Mouse (Mus musculus) intestine, embryonic 15.5 days (tissue): Measurements from ENCODE around the gene Mis18a. TPM values are rescaled to one million over a fixed set of nuclear protein-coding genes. Genes with fewer than 3 reads are reported as not detected.

Experiments used
- ATAC-seq: fragments of 200-750 bp; cut with Nextera tagmentation; 2 replicates; pipeline ENCODE4 v1.8.0; 2017; ENCODE audit warnings: moderate TSS enrichment, moderate library complexity
- H3K27ac ChIP-seq: fragments of 300-500 bp; sonication (generic); 2 replicates; pipeline ENCODE4 v1.5.1; 2015; ENCODE audit warnings: mild to moderate bottlenecking, inconsistent platforms
- H3K27me3 ChIP-seq: fragments of 300-500 bp; sonication (generic); replicated peaks from 2 replicates; pipeline ENCODE4 v1.6.1; 2015; ENCODE audit warnings: inconsistent platforms
- H3K36me3 ChIP-seq: fragments of 300-500 bp; sonication (generic); 2 replicates; pipeline ENCODE4 v1.6.1; 2015; ENCODE audit warnings: inconsistent platforms
- H3K4me1 ChIP-seq: fragments of 300-500 bp; sonication (generic); replicated peaks from 2 replicates; pipeline ENCODE4 v1.6.1; 2015; ENCODE audit warnings: inconsistent platforms
- H3K4me2 ChIP-seq: fragments of 300-500 bp; sonication (generic); replicated peaks from 2 replicates; pipeline ENCODE4 v1.6.1; 2015; ENCODE audit warnings: mild to moderate bottlenecking, inconsistent platforms
- H3K4me3 ChIP-seq: fragments of 300-500 bp; sonication (generic); replicated peaks from 2 replicates; pipeline ENCODE4 v1.5.1; 2015; ENCODE audit warnings: inconsistent platforms
- H3K9ac ChIP-seq: fragments of 300-500 bp; sonication (generic); 2 replicates; pipeline ENCODE4 v1.6.1; 2015; ENCODE audit warnings: inconsistent platforms
- H3K9me3 ChIP-seq: fragments of 300-500 bp; sonication (generic); 2 replicates; pipeline ENCODE4 v1.6.1; 2016; ENCODE audit warnings: inconsistent platforms
- WGBS: fragments of 180-500 bp; shearing (Covaris S2); methylation state at CpG from one replicate; pipeline ENCODE4 v1.1.7; 2015; 5-methylcytosine and 5-hydroxymethylcytosine counted together
- polyA plus RNA-seq: library from polyadenylated mRNA; unstranded; fragments of >200 nt; fragmentation: Nextera tagmentation; extraction: Ambion mirVana; gene quantifications from 2 replicates; pipeline ENCODE4 v1.2.1, GENCODE M21; 2015

Mis18a gene
- polyA plus RNA-seq, 1 experiment from 2014 or later, result 65.2 TPM

DNA sequence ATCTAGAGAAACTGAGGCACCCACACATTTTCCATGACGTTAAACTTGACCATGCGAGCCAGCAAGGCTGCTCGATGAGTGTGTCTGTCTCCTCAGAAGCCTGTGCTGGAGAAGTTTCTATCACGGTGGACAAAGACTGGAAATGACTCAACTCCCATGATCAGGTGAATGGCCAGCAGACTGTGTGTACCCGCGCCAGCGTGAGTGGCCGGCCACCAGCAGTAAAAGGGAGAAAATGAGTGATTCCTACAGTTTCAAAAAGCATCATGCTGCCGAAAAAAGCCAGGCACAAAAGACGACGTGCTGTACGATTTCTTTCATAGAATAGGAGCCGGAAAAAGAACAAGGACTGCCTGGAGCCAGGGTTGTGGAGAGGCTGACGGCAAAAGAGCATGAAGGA is 27.8 kb downstream of the Mis18a start:
- Histone ChIP-seq H3K4me3 (no peak overlapping the region), H3K27ac (no peak overlapping the region), H3K9me3 (no peaks in the 10 kb centered on the region), H3K4me2 (no peak overlapping the region), H3K4me1 (peaks cover 7% of the 10 kb centered on the region; the same call in 1 of the 2 replicates), H3K36me3 (no peaks in the 10 kb centered on the region), H3K9ac (no peak overlapping the region), H3K27me3 (no peaks in the 10 kb centered on the region)
- WGBS, result 84% methylated on average over 14 of the region's 14 CpGs
- ATAC-seq, result no peak

DNA sequence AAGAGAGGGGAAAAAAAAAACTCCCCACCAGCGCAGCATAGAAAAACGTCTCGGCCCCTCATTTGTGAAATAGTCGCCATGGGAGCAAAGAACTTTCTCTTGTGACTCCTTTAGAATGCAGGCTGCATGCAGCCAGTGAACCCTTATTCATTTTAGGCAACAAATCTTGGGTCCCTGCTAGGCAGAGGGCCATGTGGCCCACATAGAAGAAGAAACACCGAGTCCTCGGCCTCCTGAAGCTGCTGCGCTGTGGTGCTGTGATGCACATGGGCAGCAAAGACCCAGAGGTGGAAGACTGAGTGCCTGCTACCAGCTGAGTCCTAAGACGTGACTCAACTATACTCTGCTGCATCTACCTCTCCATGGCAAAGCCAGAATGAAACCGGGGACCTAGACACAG is 30.9 kb downstream of the Mis18a start:
- Histone ChIP-seq H3K9ac (no peak overlapping the region), H3K4me3 (no peak overlapping the region), H3K36me3 (no peaks in the 10 kb centered on the region), H3K4me1 (no peaks in the 10 kb centered on the region), H3K27me3 (no peaks in the 10 kb centered on the region), H3K4me2 (no peak overlapping the region), H3K27ac (no peak overlapping the region), H3K9me3 (no peaks in the 10 kb centered on the region)
- ATAC-seq, result no peak
- WGBS, result 83% methylated on average over 9 of the region's 9 CpGs

DNA sequence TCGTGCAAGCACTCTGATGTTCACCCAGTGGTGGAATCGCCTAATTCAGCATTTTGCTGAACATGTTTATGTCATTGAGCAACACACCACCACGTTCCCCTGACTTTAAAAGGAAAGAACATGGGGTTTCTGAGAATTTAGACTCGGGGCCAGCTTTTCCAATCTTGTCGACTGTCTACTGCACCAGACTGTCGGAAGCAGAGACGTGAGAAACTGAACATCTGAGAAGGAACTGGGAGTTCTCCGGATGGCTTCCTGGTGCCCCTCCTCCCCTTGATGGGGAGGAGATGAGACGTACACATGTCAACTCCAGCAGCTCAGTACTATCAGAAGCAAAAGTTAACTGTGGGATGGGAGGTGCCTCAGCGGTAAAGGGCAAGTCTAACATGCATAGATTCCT is 32.1 kb downstream of the Mis18a start:
- 57% methylated on average over 10 of the region's 10 CpGs for WGBS
- Histone ChIP-seq H3K27me3 (no peaks in the 10 kb centered on the region), H3K9me3 (no peaks in the 10 kb centered on the region), H3K9ac (no peak overlapping the region), H3K4me3 (no peak overlapping the region), H3K36me3 (no peaks in the 10 kb centered on the region), H3K4me1 (no peaks in the 10 kb centered on the region), H3K27ac (no peak overlapping the region), H3K4me2 (no peak overlapping the region)
- ATAC-seq, result no peak

DNA sequence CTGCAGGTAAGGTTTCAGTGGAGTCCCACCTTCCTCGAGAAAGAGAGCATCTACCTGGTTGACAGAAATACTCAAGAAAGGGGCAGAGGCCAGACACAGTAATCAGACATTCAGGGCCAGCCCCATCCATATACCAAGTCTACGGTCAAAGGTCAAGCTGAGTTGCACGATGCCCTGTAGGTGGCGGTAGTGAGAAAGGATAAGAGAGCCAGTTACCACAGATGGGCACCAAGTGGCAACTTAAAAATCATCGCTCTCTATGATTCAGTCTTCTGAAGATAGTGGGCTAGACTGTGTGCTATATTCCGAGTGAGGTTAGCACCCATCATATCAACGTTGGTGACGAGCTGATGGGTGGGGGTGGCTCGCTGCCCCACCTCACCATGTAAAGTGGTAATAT is 32.5 kb downstream of the Mis18a start:
- Histone ChIP-seq H3K9me3 (no peaks in the 10 kb centered on the region), H3K9ac (no peak overlapping the region), H3K27me3 (no peaks in the 10 kb centered on the region), H3K4me1 (no peaks in the 10 kb centered on the region), H3K4me3 (no peak overlapping the region), H3K36me3 (no peaks in the 10 kb centered on the region), H3K27ac (no peak overlapping the region), H3K4me2 (no peak overlapping the region)
- WGBS, result 63% methylated on average over 9 of the region's 9 CpGs
- no peak for ATAC-seq

DNA sequence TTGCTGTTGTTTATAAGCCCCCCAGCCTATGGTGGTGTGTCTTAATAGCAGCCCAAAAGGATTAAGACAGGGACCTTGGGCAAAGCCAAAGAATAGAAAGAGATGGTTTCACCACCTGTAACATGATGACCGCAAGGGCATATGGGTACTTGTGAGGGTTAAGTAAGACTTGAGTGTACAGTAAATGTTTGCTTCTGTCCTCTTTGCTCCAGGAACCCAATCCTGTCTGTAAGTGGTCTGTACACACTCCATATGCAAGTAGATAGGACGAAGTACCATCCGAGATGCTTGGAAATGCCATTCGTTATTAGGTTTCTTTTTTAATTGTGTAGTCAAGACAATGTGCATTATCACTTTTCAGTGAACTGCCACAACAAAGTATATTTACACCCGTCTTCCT is 33.6 kb downstream of the Mis18a start:
- WGBS, result 94% methylated on average over 5 of the region's 5 CpGs
- Histone ChIP-seq H3K4me3 (no peak overlapping the region), H3K27ac (no peak overlapping the region), H3K27me3 (no peaks in the 10 kb centered on the region), H3K9me3 (no peaks in the 10 kb centered on the region), H3K36me3 (no peaks in the 10 kb centered on the region), H3K9ac (no peak overlapping the region), H3K4me2 (no peak overlapping the region), H3K4me1 (no peaks in the 10 kb centered on the region)
- ATAC-seq, result no peak

DNA sequence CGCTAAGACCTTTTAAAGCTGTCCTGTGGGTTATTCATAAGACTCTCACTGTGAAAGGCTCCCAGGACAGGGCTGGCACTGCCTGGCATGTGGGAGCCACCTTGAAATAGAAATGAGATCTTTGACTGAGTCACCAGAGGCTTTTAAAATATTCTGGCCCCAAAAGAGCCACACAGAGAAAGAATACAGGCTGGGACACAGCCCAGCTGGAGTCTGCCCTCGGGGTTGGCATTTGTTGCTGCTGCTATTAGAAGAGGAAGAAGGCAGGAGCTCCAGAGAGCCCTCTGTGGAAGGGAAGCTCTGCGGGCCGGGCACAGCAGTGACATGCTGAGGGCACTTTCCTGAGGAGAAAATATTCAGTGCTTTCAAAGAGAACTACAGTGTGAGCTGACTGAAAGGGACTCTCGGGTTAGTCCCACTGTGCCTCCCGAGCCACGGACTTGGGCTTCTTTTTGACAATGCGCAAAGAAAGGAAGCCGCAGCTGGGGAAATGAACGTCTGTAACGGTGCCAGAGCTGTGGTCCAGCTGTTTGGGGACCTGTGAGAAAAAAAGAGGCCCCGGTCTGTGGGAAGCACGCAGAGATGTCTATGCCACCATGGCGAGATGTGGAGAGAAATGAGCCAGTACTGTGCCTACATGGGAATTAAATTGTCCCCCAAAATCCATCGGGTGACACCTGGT is 34.4 kb downstream of the Mis18a start:
- H3K9ac ChIP-seq, result no peak overlapping the region
- 75% methylated on average over 15 of the region's 15 CpGs for WGBS
- H3K4me3 ChIP-seq, result no peak overlapping the region
- 0 out of 2 replicates have a peak, but pooled peaks cover 1% of the 10 kb centered on the region for H3K4me1 ChIP-seq
- no peak overlapping the region for H3K4me2 ChIP-seq
- no peaks in the 10 kb centered on the region for H3K36me3 ChIP-seq
- no peaks in the 10 kb centered on the region for H3K27me3 ChIP-seq
- no peak overlapping the region for H3K27ac ChIP-seq
- H3K9me3 ChIP-seq, result no peaks in the 10 kb centered on the region
- ATAC-seq, result no peak

DNA sequence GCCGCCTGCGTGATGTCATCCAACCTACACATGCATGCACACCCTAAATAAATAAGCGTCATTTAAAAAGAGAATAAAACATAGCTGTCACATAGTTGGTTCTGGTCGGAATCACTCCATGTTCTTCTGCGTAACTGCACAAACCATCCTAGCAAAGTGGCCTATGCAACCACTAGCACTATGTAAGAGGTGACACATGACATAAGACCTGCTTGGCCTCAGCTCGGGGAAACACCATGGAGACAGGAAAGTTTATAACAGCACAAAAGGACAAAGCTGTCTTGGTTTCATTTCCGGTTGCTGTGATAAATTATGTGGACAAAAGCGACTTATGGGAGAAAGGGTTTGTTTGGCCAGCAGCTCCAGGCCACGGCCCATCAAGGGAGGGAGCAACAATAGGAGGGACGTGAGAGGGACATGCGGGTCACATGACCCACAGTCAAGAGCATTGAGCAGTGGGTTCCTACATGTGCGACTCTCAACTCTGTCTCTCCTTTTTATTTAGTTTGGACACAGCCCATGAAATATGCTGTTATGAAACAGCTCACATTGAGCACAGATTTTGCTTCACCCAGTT is 39.4 kb downstream of the Mis18a start:
- no peaks in the 10 kb centered on the region for H3K9me3 ChIP-seq
- peaks cover 9% of the 10 kb centered on the region for H3K4me1 ChIP-seq
- H3K9ac ChIP-seq, result no peak overlapping the region
- 59% methylated on average over 12 of the region's 12 CpGs for WGBS
- no peak overlapping the region for H3K4me3 ChIP-seq
- H3K27ac ChIP-seq, result no peak overlapping the region
- no peak for ATAC-seq
- no peaks in the 10 kb centered on the region for H3K27me3 ChIP-seq
- no peak overlapping the region for H3K4me2 ChIP-seq
- no peaks in the 10 kb centered on the region for H3K36me3 ChIP-seq

DNA sequence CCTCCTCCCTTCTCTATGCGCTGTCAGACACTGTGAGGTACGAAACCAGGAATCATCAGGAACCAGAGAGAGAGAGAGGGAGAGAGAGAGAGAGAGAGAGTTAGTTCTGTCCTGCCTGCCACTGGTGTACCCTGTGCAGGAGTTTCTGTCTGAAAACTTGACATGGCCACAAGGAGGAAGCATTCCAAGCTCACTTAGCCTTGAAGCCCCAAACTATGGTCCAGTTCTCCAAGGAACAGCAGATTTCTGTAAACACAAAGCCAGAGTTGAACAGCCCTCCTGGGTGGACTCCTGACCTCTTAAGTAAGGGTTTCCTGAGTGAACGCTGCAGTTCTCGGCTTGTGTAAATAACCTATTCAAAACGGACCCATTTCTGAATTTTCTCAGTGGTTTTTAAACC is 40.2 kb downstream of the Mis18a start:
- no peaks in the 10 kb centered on the region for H3K36me3 ChIP-seq
- no peaks in the 10 kb centered on the region for H3K27me3 ChIP-seq
- H3K4me1 ChIP-seq, result peaks cover 9% of the 10 kb centered on the region
- H3K4me3 ChIP-seq, result no peak overlapping the region
- H3K9ac ChIP-seq, result no peak overlapping the region
- no peaks in the 10 kb centered on the region for H3K9me3 ChIP-seq
- H3K27ac ChIP-seq, result no peak overlapping the region
- peak overlapping the region; percentile 17; the same call in 1 of the 2 replicates for H3K4me2 ChIP-seq
- 21% methylated on average over 5 of the region's 5 CpGs for WGBS
- peak; percentile 78 for ATAC-seq

DNA sequence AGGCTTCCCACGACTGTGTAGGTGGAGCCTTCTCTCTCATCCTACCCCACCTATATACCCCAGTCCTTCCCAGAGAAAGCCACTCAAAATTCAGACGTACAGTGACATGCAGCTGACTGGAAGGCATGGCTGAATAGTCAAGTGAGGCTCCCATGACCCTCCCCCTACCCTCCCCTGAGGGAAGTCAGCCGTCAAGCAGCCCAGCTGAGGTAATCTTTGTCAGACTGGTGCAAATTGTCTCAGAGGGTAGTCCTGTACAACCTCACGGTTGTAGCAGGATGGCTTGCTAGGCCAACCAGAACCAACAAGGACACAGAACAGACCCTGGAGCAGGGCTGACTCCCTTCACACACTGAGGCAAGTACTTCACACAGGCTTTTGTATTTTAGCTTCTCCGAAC is 43.1 kb downstream of the Mis18a start:
- Histone ChIP-seq H3K9ac (no peak overlapping the region), H3K36me3 (no peaks in the 10 kb centered on the region), H3K4me1 (peaks cover 9% of the 10 kb centered on the region), H3K9me3 (no peaks in the 10 kb centered on the region), H3K4me3 (no peak overlapping the region), H3K27ac (no peak overlapping the region), H3K4me2 (no peak overlapping the region), H3K27me3 (no peaks in the 10 kb centered on the region)
- 70% methylated on average over 5 of the region's 5 CpGs for WGBS
- ATAC-seq, result no peak

DNA sequence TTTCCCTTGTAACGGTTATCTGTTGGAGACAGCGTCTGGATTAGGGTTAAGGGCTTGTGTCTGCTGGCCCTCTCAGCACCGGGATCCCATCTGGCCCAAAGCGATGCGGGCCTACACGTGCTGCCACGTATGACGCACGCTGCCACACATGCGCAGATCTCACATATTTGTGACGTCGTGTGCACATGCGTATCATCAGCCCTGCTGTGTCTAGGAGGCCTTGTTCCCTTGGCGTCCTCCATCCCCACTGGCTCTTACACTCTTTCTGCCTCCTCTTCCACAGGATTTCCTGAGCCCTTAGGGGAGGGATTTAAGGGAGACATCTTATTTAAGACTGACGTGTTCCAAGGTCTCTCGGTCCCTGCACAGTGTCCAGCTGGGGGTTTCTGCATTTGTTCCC is 47.2 kb downstream of the Mis18a start:
- H3K4me2 ChIP-seq, result no peak overlapping the region
- H3K27ac ChIP-seq, result no peak overlapping the region
- ATAC-seq, result no peak
- H3K9ac ChIP-seq, result no peak overlapping the region
- no peak overlapping the region for H3K4me3 ChIP-seq
- WGBS, result 88% methylated on average over 16 of the region's 16 CpGs
- no peaks in the 10 kb centered on the region for H3K27me3 ChIP-seq
- H3K36me3 ChIP-seq, result no peaks in the 10 kb centered on the region
- H3K9me3 ChIP-seq, result no peaks in the 10 kb centered on the region
- H3K4me1 ChIP-seq, result no peaks in the 10 kb centered on the region

DNA sequence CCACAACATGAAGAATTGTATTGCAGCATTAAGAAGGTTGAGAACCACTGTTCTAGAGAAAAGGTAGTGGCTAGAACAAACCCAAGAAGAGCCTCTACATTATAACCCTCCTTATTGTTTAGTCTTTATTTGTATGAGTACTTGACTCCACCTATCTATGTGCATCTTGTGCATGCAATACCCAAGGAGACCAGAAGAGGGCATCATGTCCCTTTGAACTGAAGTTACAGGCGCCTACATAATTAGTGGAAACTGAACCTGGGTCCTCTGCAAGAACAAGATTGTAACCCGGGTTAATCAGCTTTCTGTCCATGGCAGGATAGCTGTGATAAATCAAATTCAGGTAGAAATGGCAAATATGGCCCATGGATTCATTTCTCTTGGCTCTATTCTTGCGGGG is 48.4 kb downstream of the Mis18a start:
- Histone ChIP-seq H3K4me2 (no peak overlapping the region), H3K4me3 (no peak overlapping the region), H3K27me3 (no peaks in the 10 kb centered on the region), H3K9ac (no peak overlapping the region), H3K9me3 (no peaks in the 10 kb centered on the region), H3K27ac (no peak overlapping the region), H3K36me3 (no peaks in the 10 kb centered on the region), H3K4me1 (no peaks in the 10 kb centered on the region)
- no peak for ATAC-seq
- 94% methylated on average over 3 of the region's 3 CpGs for WGBS

DNA sequence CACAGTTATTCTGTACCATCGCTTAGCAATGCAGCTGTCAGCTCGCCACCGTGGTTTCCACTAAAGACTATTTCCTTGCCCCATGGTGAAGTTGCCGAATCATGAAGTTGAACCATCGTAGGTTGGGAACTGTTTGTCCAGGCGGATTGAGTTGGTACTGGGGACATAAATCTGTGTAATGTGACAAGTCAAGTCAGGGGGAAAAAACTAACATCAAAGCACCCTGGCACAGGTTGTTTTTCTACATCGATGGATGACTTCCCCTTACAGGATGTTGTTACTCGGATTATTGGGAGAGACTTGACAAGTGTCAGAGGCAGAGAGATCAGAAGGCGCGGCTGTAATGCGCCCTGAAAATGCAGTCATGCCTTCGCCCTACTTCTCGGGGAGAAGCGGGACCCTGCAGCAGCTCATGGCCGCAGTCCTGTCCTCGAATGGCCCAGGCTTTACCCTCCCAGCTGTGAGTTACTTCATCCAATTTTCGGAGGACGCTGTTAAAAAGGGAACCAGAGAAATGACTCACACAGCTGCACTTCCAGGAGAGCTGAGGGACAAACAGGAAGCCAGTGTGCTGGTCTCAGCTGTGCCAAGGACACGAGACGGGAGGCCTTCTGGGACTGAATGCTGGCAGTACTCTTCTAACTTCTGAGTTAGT is 50.2 kb downstream of the Mis18a start:
- Histone ChIP-seq H3K36me3 (no peaks in the 10 kb centered on the region), H3K27ac (no peak overlapping the region), H3K9me3 (no peaks in the 10 kb centered on the region), H3K4me2 (no peak overlapping the region), H3K4me1 (no peaks in the 10 kb centered on the region), H3K27me3 (no peaks in the 10 kb centered on the region), H3K9ac (no peak overlapping the region), H3K4me3 (no peak overlapping the region)
- no peak for ATAC-seq
- 68% methylated on average over 20 of the region's 20 CpGs for WGBS

DNA sequence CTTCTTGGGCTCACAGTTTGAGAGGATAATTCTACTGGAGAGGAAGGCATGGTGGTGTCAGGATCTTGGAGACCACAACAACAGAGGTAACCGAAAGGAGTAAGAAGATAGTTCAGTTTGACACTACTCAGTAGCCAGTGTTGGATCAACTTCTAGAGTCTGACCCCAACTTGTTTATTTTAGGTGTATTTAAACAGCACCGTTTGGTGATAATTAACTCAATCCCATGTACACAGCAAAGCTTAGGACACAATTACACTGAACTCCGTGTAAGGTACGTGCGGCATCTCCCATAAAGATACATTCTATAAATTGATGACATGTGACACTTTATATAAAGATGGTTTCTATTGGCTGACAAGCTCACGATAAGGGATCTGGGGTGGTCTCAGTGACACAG is 52.6 kb downstream of the Mis18a start:
- ATAC-seq, result no peak
- Histone ChIP-seq H3K4me2 (no peak overlapping the region), H3K27me3 (no peaks in the 10 kb centered on the region), H3K4me3 (no peak overlapping the region), H3K4me1 (no peaks in the 10 kb centered on the region), H3K9me3 (no peaks in the 10 kb centered on the region), H3K36me3 (no peaks in the 10 kb centered on the region), H3K27ac (no peak overlapping the region), H3K9ac (no peak overlapping the region)
- 84% methylated on average over 6 of the region's 6 CpGs for WGBS
